Mouse (Mus musculus) gastrocnemius, postnatal 4 days (tissue): ENCODE data around the gene Gm49388. TPM values are rescaled to one million over a fixed set of nuclear protein-coding genes. Genes with fewer than 3 reads are reported as not detected.

ENCODE experiments used
- DNase-seq, 2 experiments: peaks; one replicate each; pipeline ENCODE4 v3.0.0; 2021 to 2022; ENCODE audit warnings: low spot score in 2 of 2, mixed read lengths in 2 of 2
- long read RNA-seq, 2 experiments: library from polyadenylated mRNA; stranded (forward); transcript quantifications; one replicate each; pipeline ENCODE4 v2.0.0; 2021
- total RNA-seq, 2 experiments: library from RNA; stranded (reverse); gene quantifications; 2 replicates each; pipeline ENCODE4 v1.2.3; 2021

The Gm49388 gene
- 1 to 10 TPM; 2.8 to 4.0 TPM for total RNA-seq
- long read RNA-seq, experiment 1, partial matches to known transcripts, result 0 of 3 reads
- long read RNA-seq, experiment 1, other reads (novel, unspliced or antisense), result 3 of 3 reads
- long read RNA-seq, experiment 2, partial matches to known transcripts, result 0 of 4 reads
- long read RNA-seq, experiment 2, other reads (novel, unspliced or antisense), result 4 of 4 reads

GRCm38 (mm10) chr7:127785308-127785707 is at the start of gene Gm49388:
Gene Gm49388, plus strand, starts transcription at chr7:127785608.
- DNase-seq, result no peak

- peak in 1 of 2 experiments; percentile 79 for DNase-seq
These were observed 40.9 kb upstream of the Gm49388 start, which contains the start of gene Fbxl19 for GRCm38 (mm10) chr7:127744366-127745045. Gene Fbxl19, plus strand, starts transcription at chr7:127744543.

DNA sequence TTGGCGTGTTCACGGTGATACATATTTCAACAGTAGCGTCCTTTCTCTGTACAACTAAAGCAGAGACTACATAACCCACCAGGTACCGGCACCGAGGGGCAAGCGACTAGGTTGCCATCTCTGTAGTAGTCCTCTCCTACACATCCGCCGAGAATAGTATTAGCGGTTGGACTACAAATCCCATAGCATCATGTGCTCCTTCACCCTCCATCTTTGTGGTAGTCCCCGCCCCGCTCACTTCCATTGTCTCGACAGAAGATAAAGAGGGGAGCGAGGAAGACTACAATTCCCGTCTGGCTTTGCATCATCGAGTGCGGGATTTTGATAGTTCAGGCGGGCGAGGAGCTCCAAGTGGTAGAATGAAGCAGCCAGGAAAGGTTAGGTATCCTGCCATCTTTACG is 40.2 kb upstream of the Gm49388 start:
- DNase-seq, result peak; percentile 61 to 89

DNA sequence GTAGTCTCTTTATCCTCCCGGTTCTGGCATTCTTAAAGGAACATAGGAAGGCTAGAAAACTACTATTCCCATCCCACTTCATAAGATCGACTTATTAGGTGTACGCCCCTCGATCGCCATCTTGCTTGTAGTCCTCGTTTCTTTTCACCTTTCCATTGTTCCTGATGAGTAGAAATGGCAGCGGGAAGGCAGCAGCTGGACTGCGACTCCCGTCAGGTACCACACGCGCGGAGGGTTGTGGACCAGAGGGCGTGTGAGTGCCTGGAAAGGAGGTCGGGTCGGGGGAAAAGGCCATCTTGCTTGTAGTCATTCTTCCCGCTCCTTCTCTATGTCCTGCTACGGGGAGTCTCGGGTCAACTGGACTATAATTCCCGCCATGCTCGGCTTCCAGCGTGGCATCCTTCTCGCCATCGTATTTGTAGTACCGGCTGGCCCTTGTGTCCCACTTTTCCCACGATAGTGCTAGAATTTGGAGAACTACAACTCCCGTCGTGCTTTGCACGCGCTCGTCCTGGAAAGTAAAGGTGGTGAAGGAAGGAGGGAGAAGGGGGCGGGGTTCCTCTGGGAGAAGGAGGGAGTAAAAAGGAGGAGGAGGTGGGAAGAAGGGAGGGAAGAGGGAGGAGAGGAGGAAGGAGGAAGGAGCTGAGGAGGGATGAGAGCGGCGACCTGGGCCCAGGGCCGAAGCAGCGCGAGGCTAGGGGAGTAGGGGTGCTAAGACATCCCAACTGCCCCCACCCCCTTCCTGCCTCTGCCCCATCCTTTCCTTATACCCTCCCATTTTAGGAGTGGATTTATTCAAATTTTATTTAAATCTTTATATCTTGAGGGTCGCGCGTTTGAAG is 39.5 kb upstream of the Gm49388 start:
- peak; percentile 66 to 91 for DNase-seq

GRCm38 (mm10) chr7:127746494-127747491 is 38.6 kb upstream of the Gm49388 start:
- DNase-seq, result peak in 1 of 2 experiments; percentile 34

- DNase-seq, result no peak
These were observed 37.7 kb upstream of the Gm49388 start for GRCm38 (mm10) chr7:127747559-127748234.

DNA sequence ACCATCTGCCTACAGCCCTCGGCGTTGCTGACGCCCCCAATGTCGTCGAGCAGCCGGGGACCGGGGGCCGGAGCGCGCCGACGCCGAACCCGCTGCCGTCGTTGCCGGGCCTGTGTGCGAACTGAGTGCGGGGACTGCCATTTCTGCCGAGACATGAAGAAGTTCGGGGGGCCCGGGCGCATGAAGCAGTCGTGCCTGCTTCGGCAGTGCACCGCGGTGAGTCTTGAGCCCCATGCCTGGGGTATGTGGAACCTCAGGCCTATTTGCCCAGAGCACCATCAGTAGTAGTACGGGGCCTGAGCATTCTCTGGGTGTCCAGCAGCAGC is 37.2 kb upstream of the Gm49388 start:
- no peak for DNase-seq

DNA sequence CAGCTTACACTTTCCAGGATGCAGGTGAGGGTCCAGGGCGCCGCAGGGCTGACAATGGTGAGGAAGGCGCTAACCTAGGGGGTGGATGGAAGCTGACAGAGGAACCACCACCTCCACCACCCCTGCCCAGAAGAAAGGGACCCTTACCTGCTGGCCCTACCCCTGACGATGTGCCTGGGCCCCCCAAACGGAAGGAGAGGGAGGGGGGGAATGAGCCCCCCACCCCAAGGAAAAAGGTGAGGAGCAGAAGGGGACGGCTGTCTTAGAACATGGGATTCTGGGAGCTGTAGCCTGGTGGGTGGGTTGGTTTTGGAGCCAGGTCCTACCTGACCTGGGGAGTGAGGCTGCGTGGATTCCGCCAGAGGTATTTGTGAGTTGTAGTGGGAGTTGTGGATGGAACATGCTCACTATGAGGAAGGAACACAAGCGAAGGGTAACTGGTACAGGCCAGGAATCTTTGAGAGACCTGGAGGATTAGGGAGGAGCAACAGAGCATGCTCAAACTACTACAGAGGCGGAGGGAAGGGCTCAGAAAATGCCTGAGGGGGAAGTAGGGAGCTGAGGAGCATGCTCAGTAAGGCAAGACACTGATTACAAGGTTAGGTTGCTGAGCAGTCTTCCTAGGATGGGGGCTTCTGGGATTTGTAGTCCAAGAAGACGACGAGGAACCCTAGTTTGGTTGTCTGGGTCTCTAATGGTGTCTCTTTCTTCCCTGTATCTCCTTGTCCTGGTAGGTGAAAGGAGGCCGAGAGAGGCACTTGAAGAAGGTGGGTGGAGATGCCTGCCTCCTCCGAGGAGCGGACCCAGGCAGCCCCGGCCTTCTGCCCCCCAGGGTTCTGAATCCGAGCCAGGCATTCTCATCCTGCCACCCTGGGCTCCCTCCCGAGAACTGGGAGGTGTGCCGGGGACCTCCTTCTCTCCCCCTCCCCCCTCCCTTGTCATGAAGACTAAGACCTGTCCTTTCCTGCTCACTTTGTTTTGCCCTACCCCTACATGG is 35.0 kb upstream of the Gm49388 start:
- no peak for DNase-seq

DNA sequence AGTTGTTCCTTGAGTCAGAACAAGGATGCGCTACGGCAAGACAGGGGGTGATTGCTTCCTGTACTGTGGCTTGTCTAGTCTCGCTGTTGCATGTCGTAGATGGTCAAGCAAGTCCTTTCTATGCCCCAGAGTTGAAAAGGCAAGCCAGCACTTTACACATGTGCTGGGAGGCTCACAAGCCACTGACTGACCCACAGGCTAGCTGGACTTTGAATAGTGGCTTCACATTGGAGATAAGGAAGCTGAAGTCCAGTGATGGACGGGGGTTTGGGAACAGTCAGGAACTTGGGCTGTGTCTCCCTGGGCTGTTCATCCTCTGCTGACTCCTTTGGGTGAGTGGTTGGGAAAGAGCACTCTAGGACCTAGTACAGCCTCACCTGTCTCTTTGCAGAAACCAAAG is 33.8 kb upstream of the Gm49388 start:
- no peak for DNase-seq

DNA sequence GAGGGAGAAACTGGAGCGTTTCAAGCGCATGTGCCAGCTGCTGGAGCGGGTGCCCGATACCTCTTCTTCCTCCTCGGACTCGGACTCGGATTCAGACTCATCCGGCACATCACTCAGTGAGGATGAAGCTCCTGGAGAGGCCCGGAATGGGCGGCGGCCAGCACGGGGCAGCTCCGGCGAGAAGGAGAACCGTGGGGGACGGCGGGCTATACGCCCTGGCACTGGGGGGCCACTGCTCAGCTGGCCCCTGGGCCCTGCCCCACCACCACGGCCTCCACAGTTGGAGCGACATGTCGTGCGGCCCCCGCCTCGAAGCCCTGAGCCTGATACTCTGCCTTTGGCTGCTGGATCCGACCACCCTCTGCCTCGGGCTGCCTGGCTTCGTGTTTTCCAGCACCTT is 33.3 kb upstream of the Gm49388 start:
- no peak for DNase-seq

GRCm38 (mm10) chr7:127753158-127753557 is 32.2 kb upstream of the Gm49388 start:
- DNase-seq, result no peak

GRCm38 (mm10) chr7:127753741-127754140 is 31.7 kb upstream of the Gm49388 start:
- DNase-seq, result no peak

DNA sequence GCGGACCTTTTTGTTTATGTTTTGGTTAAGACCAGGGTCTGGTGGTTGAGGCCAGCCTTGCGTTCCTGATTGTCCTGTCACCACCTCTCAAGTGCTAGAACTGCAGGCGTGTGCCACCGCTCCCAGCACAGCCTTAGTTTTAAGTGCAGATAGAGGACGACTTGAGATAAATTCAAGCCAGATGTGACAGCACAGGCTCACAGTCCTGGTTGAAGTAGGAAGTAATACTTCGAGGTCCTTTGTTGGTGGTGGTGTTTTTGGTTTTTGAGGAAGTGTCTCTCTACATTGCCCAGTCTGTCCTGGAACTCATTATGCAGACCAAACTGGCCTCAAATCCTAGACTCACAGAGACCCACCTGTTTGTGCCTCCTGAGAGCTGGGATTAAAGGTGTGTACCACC is 25.7 kb upstream of the Gm49388 start:
- no peak for DNase-seq

DNA sequence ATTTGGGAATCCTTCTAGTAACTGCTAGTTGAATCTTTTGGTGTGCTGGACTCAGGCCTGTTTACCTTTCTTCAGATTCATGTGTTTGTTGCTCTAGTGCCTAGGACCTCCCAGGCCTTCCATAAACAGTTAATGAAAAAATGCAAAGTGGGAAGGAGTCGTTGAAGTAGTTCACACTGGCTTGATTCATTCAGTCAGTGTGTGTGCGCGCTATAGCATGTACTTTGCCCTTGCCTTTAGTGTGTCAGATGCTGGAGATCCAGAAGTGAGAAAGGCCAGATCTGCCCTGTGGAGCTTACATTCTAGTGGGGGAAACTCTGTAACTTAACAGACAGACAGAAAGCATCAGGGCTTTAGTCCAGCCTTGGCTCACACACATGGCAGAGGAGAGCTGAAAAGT is 24.9 kb upstream of the Gm49388 start:
- DNase-seq, result no peak

GRCm38 (mm10) chr7:127761026-127761425 is 24.4 kb upstream of the Gm49388 start:
- DNase-seq, result peak in 1 of 2 experiments; percentile 73

DNA sequence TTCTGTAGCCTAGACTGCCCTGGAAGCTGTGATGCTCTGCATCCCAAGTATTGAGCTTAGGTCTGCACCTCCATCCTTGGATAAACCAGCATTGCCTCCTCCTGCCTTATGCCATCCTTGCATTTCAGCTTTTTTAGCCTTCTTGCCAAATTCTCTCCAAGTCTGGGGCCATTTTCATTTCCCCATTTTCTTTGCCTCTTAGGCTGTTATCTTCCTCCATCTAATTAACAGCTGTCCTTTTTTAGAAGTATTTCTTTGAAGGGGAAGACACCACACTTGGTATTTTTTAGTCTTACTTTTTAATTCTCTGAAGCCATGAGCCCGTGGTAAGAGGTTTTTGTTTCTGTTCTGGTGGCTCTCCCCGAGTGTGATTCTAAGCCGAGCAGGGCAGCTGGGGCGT is 21.8 kb upstream of the Gm49388 start:
- no peak for DNase-seq

DNA sequence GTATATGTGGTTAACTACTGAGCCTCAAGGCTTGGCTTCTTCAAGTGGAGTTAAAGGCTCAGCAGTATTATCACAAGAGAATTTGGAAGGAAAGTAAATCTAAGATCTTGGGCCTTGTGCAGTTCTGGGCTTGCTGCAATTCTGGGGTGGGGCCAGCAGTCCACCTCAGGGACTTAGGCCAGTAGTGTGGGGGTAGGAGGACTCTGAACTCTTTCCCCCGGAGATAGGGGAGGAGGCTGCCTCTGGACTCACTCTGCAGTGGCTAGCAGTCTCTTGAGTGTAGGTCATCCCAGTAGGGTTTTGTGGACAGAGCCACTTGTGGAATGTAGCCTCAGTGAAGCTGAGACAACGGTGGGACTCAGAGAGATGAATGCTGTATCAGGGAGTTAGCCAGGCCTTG is 19.7 kb upstream of the Gm49388 start:
- DNase-seq, result no peak

DNA sequence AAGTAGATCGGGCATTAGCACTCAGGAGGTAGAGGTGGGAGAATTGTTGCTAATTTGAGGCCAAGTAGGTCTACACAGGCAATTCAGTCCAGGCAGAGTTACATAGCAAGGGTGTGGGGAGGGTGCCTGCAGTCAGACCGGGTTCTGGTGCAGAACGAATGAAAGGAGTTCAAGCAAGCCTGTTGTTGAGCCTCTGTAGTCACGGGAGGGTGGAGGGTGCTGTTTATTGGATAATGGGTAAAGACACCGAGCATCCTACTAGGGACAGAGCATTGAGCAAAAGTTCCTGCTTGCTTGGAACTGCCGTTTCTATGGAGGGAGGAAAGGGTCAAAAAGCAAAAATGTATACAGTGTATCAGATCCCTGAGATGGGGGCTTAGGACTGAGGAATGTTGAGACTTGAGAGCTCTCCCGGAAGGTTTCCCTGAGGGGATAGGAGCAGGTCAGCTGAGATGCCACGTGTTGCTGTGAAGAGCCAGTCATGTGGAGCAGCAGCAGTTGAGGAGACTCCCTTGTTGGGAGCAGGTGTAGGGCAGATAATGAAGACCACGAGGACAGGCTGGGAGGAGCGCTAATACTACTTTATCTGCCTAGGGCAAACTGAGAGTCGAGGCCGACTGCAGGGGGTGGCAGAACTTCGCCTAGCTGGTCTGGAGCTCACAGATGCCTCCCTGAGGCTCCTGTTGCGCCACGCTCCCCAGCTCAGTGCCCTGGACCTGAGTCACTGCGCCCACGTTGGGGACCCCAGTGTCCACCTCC is 18.4 kb upstream of the Gm49388 start:
- DNase-seq, result no peak
